Mouse (Mus musculus) monocyte, adult 59 days (primary cell): ENCODE measurements around the gene Trim46. TPM values are rescaled to one million over a fixed set of nuclear protein-coding genes. Genes with fewer than 3 reads are reported as not detected.

Source experiments
- total RNA-seq, 2 experiments: library from RNA; stranded (reverse); gene quantifications; one replicate each; pipeline ENCODE4 v1.2.4; 2023

Trim46 gene
- 1 to 10 TPM in 1 of 2 experiments, under 1 TPM in 1; 0.18 to 1.1 TPM for total RNA-seq

DNA sequence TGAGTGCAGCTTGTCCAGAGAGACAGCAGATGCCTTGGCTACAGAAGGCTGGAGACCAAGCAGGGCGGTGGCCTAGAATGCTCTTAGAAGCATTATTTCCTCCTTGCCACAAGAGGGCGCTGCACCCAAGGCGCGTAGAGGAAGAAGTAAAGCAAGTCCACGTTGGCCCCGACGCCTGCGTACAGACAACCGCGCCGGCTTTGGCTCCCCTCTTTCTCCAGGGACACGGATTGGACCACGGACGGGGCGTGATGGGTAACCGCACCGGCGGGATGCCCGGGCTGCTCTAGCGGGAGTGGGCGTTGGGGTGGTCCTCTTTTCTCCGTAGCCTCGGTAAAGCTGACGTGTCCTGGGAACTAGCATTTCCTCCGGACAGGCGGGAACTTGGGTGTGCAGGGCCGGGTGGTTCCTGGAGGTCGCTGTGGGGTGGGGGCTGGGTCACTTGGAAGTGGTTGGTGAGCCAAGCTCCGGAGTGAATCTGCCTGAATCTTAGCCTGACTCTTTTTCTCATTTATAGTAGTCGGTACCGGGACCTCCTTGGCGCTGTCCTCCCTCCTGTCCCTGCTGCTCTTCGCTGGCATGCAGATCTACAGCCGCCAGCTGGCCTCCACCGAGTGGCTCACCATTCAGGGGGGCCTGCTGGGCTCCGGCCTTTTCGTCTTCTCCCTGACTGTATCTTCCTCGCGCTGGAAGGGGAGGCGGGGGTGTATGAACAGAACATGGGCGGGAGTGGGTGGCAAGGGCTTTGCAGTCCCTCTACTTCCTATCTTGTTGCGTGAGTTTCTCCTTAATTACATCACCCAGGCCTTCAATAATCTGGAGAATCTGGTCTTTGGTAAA is at the start of gene Trim46:
TSS of gene Trim46 (minus strand) at position 49 of the 840 bp plus-strand sequence.

GRCm38 (mm10) chr3:89280606-89281511 is 34.8 kb upstream of the Trim46 start, which contains the start of gene Efna1:
Gene Efna1, minus strand, starts transcription at chr3:89281142.

DNA sequence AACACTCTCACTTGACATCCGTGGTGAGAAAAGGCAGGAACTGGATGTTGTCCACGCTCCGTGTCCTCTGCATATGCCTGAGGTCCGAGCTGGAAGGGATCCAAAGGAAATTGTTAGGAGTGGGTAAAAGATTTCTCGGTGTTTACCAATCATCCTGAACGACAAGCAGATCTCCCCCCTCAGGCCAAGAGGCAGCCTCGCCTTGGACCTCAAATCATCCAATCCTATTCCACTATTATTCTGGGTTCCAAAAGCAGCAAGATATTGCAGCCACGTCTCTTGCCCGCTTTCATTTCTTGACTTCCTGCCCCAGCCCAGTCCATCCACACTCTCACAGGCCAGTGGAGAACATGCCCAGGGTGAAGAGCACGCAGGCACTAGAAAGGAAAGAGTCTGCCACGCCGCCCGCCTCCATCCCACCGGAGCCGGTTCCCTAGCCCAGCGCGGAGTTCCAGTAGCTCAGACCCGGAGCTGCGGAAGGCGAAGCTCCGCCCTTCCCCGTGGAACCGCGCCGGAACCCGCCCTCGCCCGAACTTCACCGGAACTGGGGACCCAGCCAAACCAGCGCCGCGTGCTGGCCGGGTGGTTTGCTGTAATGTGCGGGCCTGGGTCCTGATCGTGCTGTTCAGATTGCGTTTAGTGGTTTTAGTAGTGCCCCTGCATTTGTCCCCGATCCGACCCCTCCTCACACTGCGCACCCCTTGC is 24.1 kb upstream of the Trim46 start, which contains the start of gene Slc50a1:
TSS of gene Slc50a1 (minus strand) at position 520 of the 705 bp plus-strand sequence.

GRCm38 (mm10) chr3:89259076-89259475 is 13.0 kb upstream of the Trim46 start, which contains the start of gene Dpm3:
Gene Dpm3, plus strand, starts transcription at chr3:89259358.

GRCm38 (mm10) chr3:89245688-89246171 is 379 bp downstream of the Trim46 start, which contains the start of gene Krtcap2:
Gene Krtcap2, plus strand, starts transcription at chr3:89245966.

DNA sequence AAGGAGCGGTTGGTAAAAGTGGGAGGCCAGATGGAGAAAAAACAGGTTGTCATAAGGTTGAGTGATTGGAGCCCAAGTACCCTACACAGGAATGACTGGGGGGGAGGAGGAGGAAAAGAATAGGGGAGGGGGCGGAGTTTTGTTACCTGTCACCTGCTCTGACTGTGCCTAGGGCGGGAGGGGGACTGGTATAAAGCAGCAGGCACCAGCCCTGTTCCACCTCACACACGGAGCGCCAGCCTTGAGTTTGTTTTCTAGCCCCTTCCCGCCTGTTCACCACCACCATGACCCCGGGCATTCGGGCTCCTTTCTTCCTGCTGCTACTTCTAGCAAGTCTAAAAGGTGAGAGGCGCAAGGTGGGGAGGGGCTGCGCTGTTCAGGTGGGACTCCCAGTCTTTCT is 17.3 kb downstream of the Trim46 start, which contains the start of gene Muc1:
TSS of gene Muc1 (plus strand) at position 222 of the 400 bp plus-strand sequence.

GRCm38 (mm10) chr3:89226900-89227299 is 19.2 kb downstream of the Trim46 start, which contains the start of gene Mtx1:
Gene Mtx1, minus strand, starts transcription at chr3:89227088.

GRCm38 (mm10) chr3:89214681-89215411 is 31.3 kb downstream of the Trim46 start, which contains the start of gene Thbs3:
Gene Thbs3, plus strand, starts transcription at chr3:89215180.

DNA sequence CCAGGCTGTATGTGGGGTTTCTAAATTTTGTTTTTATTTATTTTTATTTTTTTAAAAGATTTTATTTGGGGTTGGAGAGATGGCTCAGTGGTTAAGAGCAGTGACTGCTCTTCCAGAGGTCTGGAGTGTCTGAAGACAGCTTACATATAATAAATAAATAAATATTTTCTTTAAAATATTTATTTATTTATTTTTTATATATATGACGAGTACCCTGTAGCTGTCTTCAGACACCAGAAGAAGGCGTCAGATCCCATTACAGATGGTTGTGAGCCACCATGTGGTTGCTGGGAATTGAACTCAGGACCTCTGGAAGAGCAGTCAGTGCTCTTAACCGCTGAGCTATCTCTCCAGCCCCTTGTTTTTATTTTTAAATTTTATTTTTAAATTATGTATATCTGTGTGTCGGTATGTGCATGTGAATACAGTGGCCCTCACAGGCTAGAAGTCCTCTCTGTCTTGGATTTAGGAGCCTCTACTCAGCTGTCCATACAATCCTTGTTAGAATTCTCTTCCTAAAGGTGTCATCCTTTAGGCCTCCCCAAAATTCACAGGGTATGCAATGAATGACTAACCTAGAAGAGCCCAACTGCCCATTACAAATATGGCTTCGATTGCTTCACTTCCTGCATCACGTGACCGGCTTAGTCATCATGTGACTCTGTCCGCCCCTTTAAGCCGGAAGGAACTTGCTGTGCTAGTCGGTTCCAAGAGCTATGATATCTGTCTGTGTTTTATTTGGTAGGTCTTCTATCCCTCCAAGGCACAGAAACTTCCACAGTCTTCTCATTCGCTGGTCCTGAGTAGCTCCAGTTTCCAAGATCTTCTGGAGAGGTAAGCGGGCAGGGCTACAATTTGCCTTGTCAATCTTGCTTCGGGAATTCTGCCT is 43.6 kb downstream of the Trim46 start, which contains the start of gene Gba:
TSS of gene Gba (plus strand) at position 676 of the 889 bp plus-strand sequence.

Other genes with a start within 250 kb of the Trim46 start
- gene Rusc1, start 153.0 kb downstream of the Trim46 start, total RNA-seq = 10 to 100 TPM; 32.8 to 34.0 TPM
- gene Gm43738, start 145.2 kb downstream of the Trim46 start, total RNA-seq = not detected
- 10 to 100 TPM; 34.8 to 48.9 TPM for gene Fdps, start 144.3 kb downstream of the Trim46 start, total RNA-seq
- not detected for gene Pklr, start 110.2 kb downstream of the Trim46 start, total RNA-seq
- gene Hcn3, start 86.1 kb downstream of the Trim46 start, total RNA-seq = under 1 TPM in 1 of 2 experiments, not detected in 1; 0.31 TPM
- gene Clk2, start 81.5 kb downstream of the Trim46 start, total RNA-seq = 10 to 100 TPM; 79.1 to 83.2 TPM
- 10 to 100 TPM; 82.3 TPM for gene Scamp3, start 68.8 kb downstream of the Trim46 start, total RNA-seq
- 10 to 100 TPM; 12.2 to 13.0 TPM for gene Fam189b, start 63.2 kb downstream of the Trim46 start, total RNA-seq
- gene Gba, start 43.4 kb downstream of the Trim46 start, total RNA-seq = 100 to 1,000 TPM; 109 to 114 TPM
- gene Thbs3, start 31.1 kb downstream of the Trim46 start, total RNA-seq = 1 to 10 TPM; 5.2 to 6.8 TPM
- gene Mtx1, start 19.2 kb downstream of the Trim46 start, total RNA-seq = 10 to 100 TPM; 84.0 to 86.7 TPM
- gene Muc1, start 17.3 kb downstream of the Trim46 start, total RNA-seq = not detected
- 100 to 1,000 TPM in 1 of 2 experiments, 10 to 100 TPM in 1; 82.1 to 104 TPM for gene Krtcap2, start 343 bp downstream of the Trim46 start, total RNA-seq
- gene Dpm3, start 13.0 kb upstream of the Trim46 start, total RNA-seq = 10 to 100 TPM; 65.3 to 74.1 TPM
- gene Slc50a1, start 24.3 kb upstream of the Trim46 start, total RNA-seq = 10 to 100 TPM; 49.4 to 58.0 TPM
- under 1 TPM in 1 of 2 experiments, not detected in 1; 0.55 TPM for gene Efna1, start 34.8 kb upstream of the Trim46 start, total RNA-seq
- gene Efna3, start 76.7 kb upstream of the Trim46 start, total RNA-seq = not detected
- not detected for gene Efna4, start 91.7 kb upstream of the Trim46 start, total RNA-seq
- 100 to 1,000 TPM; 163 to 179 TPM for gene Adam15, start 103.7 kb upstream of the Trim46 start, total RNA-seq
- gene Dcst2, start 115.7 kb upstream of the Trim46 start, total RNA-seq = not detected
- not detected for gene Dcst1, start 118.9 kb upstream of the Trim46 start, total RNA-seq
- gene Zbtb7b, start 148.5 kb upstream of the Trim46 start, total RNA-seq = 100 to 1,000 TPM; 130 to 146 TPM
- not detected for gene Lenep, start 156.5 kb upstream of the Trim46 start, total RNA-seq
- gene Flad1, start 165.6 kb upstream of the Trim46 start, total RNA-seq = 10 to 100 TPM; 20.0 to 28.1 TPM
- gene Cks1b, start 172.1 kb upstream of the Trim46 start, total RNA-seq = 1 to 10 TPM; 6.1 to 6.2 TPM
- gene Shc1, start 172.1 kb upstream of the Trim46 start, total RNA-seq = 100 to 1,000 TPM; 110 to 117 TPM
- 10 to 100 TPM; 47.6 to 47.8 TPM for gene Pygo2, start 183.9 kb upstream of the Trim46 start, total RNA-seq
- gene Pbxip1, start 190.4 kb upstream of the Trim46 start, total RNA-seq = 100 to 1,000 TPM; 114 to 127 TPM
- 10 to 100 TPM; 11.1 to 16.8 TPM for gene Pmvk, start 208.2 kb upstream of the Trim46 start, total RNA-seq